28 mouse cellular contexts compared by ENCODE assay signal in the genomic region with DNA sequence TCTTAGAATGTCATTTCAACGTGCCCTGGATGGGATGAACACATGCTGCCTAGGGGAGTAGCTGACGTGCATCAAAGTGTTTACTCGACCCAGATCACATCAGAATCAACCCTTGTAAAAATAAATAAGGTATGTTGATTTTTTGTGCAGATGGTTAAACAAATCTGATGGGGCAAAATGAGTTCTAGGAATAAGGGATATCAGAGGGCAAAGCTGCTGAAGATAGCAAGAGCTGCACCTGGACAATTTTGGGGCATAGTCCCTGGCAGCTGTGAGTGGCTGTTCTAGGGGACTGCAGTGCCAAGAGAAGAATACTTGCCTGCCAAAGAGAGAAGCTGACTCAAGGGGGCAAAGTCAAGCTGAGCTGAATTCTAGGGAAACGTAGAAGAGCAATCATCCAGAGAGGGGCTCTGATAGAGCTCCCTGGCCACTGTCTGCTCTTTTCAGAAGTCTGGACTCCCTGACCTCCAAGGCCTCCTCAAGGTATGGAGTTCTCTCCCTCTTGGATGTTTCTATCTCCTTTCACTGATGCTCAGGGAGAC. TPM values are rescaled to one million over a fixed set of nuclear protein-coding genes. Genes with fewer than 3 reads are reported as not detected.
A peak's percentile ranks its signal among the peaks of the same experiment; 100 is the strongest.
DNase-seq lines count a peak whose midpoint lies in the region; ATAC-seq lines count a peak whose summit lies in the region.
"Had no signal": no experiment of that assay in that cellular context is flagged by ENCODE, and none has a peak within 500 bp of the region (broad histone marks: within the 10 kb centered on the region; RNA-seq: fewer than 3 reads in every experiment).

No protein-coding gene starts in this region.

- H3K36me3 ChIP-seq in kidney, embryonic 16.5 days (ENCODE audit: insufficient read depth, low read length): no peaks in the 10 kb centered on the region
- no peaks in the 10 kb centered on the region for H3K36me3 ChIP-seq in kidney, embryonic 14.5 days (ENCODE audit: control insufficient read depth, insufficient read depth, low read length)
- no peaks in the 10 kb centered on the region for H3K36me3 ChIP-seq in midbrain, embryonic 10.5 days
- H3K36me3 ChIP-seq: embryonic facial prominence, embryonic 10.5 days; embryonic facial prominence, embryonic 13.5 days; forebrain, embryonic 12.5 days; forebrain, embryonic 15.5 days; heart, embryonic 12.5 days; heart, embryonic 15.5 days; hindbrain, embryonic 12.5 days had no signal

- no peak overlapping the region for H3K27ac ChIP-seq in kidney, embryonic 16.5 days (ENCODE audit: low read length)
- no peak overlapping the region for H3K27ac ChIP-seq in kidney, embryonic 14.5 days (ENCODE audit: low read depth, low read length)
- no peak overlapping the region for H3K27ac ChIP-seq in midbrain, embryonic 10.5 days (replicated peaks)
- H3K27ac ChIP-seq: embryonic facial prominence, embryonic 10.5 days; embryonic facial prominence, embryonic 13.5 days; forebrain, embryonic 12.5 days; forebrain, embryonic 15.5 days; heart, embryonic 15.5 days; hindbrain, embryonic 12.5 days had no signal

- ATAC-seq in kidney, embryonic 16.5 days (ENCODE audit: low FRiP score, low TSS enrichment): no peak
- no peak for ATAC-seq in kidney, embryonic 14.5 days (ENCODE audit: low FRiP score, low TSS enrichment)
- ATAC-seq: activated CD4-positive, CD25-positive, alpha-beta regulatory T cell, adult 4 months; forebrain, embryonic 15.5 days had no signal

- H3K9ac ChIP-seq in kidney, embryonic 16.5 days (replicated peaks; ENCODE audit: low read length): no peak overlapping the region
- H3K9ac ChIP-seq in kidney, embryonic 14.5 days (ENCODE audit: low read depth, low read length): no peak overlapping the region
- H3K9ac ChIP-seq: embryonic facial prominence, embryonic 13.5 days; forebrain, embryonic 12.5 days; forebrain, embryonic 15.5 days; heart, embryonic 12.5 days; heart, embryonic 15.5 days; hindbrain, embryonic 12.5 days had no signal

- H3K4me2 ChIP-seq in kidney, embryonic 16.5 days (replicated peaks; ENCODE audit: low read depth, low read length): no peak overlapping the region
- no peak overlapping the region for H3K4me2 ChIP-seq in kidney, embryonic 14.5 days (replicated peaks; ENCODE audit: low read depth, low read length)
- H3K4me2 ChIP-seq: embryonic facial prominence, embryonic 13.5 days; forebrain, embryonic 12.5 days; forebrain, embryonic 15.5 days; heart, embryonic 12.5 days; heart, embryonic 15.5 days; hindbrain, embryonic 12.5 days had no signal

- WGBS in kidney, embryonic 16.5 days: 66% methylated on average over 4 of the region's 4 CpGs
- 64% methylated on average over 4 of the region's 4 CpGs for WGBS in kidney, embryonic 14.5 days
- WGBS in midbrain, embryonic 10.5 days: 80% methylated on average over 4 of the region's 4 CpGs

- H3K27me3 ChIP-seq in kidney, embryonic 16.5 days (ENCODE audit: insufficient read depth, low read length): no peaks in the 10 kb centered on the region
- H3K27me3 ChIP-seq in kidney, embryonic 14.5 days (ENCODE audit: control insufficient read depth, insufficient read depth, low read length): no peaks in the 10 kb centered on the region
- H3K27me3 ChIP-seq in midbrain, embryonic 10.5 days (ENCODE audit: low read depth, poor library complexity, severe bottlenecking): no peaks in the 10 kb centered on the region
- H3K27me3 ChIP-seq: embryonic facial prominence, embryonic 13.5 days; forebrain, embryonic 12.5 days; forebrain, embryonic 15.5 days; heart, embryonic 12.5 days; heart, embryonic 15.5 days; hindbrain, embryonic 12.5 days had no signal

- H3K9me3 ChIP-seq in kidney, embryonic 16.5 days (ENCODE audit: low read length): no peaks in the 10 kb centered on the region
- H3K9me3 ChIP-seq in kidney, embryonic 14.5 days (ENCODE audit: control insufficient read depth, low read length): no peaks in the 10 kb centered on the region
- no peaks in the 10 kb centered on the region for H3K9me3 ChIP-seq in midbrain, embryonic 10.5 days (replicated peaks)
- H3K9me3 ChIP-seq: embryonic facial prominence, embryonic 10.5 days; embryonic facial prominence, embryonic 13.5 days; forebrain, embryonic 12.5 days; forebrain, embryonic 15.5 days; heart, embryonic 12.5 days; heart, embryonic 15.5 days; hindbrain, embryonic 12.5 days had no signal

- H3K4me1 ChIP-seq in kidney, embryonic 16.5 days (ENCODE audit: insufficient read depth, low read length): no peaks in the 10 kb centered on the region
- H3K4me1 ChIP-seq in kidney, embryonic 14.5 days (ENCODE audit: control insufficient read depth, insufficient read depth, low read length): no peaks in the 10 kb centered on the region
- H3K4me1 ChIP-seq in midbrain, embryonic 10.5 days: no peaks in the 10 kb centered on the region
- H3K4me1 ChIP-seq: embryonic facial prominence, embryonic 10.5 days; embryonic facial prominence, embryonic 13.5 days; forebrain, embryonic 12.5 days; forebrain, embryonic 15.5 days; heart, embryonic 12.5 days; heart, embryonic 15.5 days; hindbrain, embryonic 12.5 days had no signal

- H3K4me3 ChIP-seq in kidney, embryonic 16.5 days (ENCODE audit: low read length): no peak overlapping the region
- H3K4me3 ChIP-seq in kidney, embryonic 14.5 days (ENCODE audit: low read length): no peak overlapping the region
- no peak overlapping the region for H3K4me3 ChIP-seq in midbrain, embryonic 10.5 days
- H3K4me3 ChIP-seq: embryonic facial prominence, embryonic 10.5 days; embryonic facial prominence, embryonic 13.5 days; erythroblast, embryonic 14.5 days; forebrain, embryonic 12.5 days; forebrain, embryonic 15.5 days; heart, embryonic 12.5 days; heart, embryonic 15.5 days; hindbrain, embryonic 12.5 days had no signal

- peak; percentile 62 for DNase-seq in kidney, adult 11 months
- peak; percentile 49 to 70 for DNase-seq in kidney, adult 8-10 months
- peak; percentile 77 for DNase-seq in kidney, adult 9 months
- peak; percentile 46 to 79 for DNase-seq in kidney, postnatal 25 days
- no peak for DNase-seq in heart, postnatal 4 days
- no peak for DNase-seq in midbrain, embryonic 10.5 days (ENCODE audit: low spot score)
- DNase-seq: adrenal gland, adult 8-10 months; adrenal gland, postnatal 25 days; cerebellum, adult 11-12 months; cerebellum, adult 8-10 months; cerebellum, postnatal 10 days; cerebellum, postnatal 36 days; embryo, embryonic 11 days; gastrocnemius, postnatal 25 days; heart, adult 18-20 months; heart, postnatal 10 days had no signal

RNA-seq across cellular contexts. Expression of a gene that starts 46.6 kb away (rescaled TPM):
- polyA plus RNA-seq in kidney, embryonic 16.5 days (2015; fragmentation: Nextera tagmentation; extraction: Ambion mirVana): 4.5 and 5.4 TPM in 2 replicates
- polyA plus RNA-seq in kidney, embryonic 14.5 days (2014; fragmentation: Nextera tagmentation; extraction: Ambion mirVana): 1.4 and 2.5 TPM in 2 replicates
- 1 to 10 TPM; 1.2 to 1.7 TPM for total RNA-seq in heart, postnatal 4 days (2021)
- 0.28 and 0.29 TPM in 2 replicates for polyA plus RNA-seq in midbrain, embryonic 10.5 days (2016; fragmentation: Nextera tagmentation; extraction: Ambion mirVana)
- total RNA-seq: hematopoietic stem cell, adult 5-6 weeks had no signal
- polyA plus RNA-seq: erythroblast, embryonic 14.5 days had no signal

Comparison
In these comparisons a context has a peak if more than half of its experiments do, and no peak if none do; other contexts are left out.
1. DNase-seq: peak in kidney, adult 11 months (single experiment), kidney, adult 8-10 months (2 of 2), kidney, adult 9 months (single experiment) and kidney, postnatal 25 days (2 of 2); none in heart, postnatal 4 days (single experiment) and midbrain, embryonic 10.5 days (single experiment).